In genomic region chr13:63015362-63015761, GRCm38 (mm10) we compare ENCODE assay signal across 20 mouse cellular contexts. TPM values are rescaled to one million over a fixed set of nuclear protein-coding genes. Genes with fewer than 3 reads are reported as not detected.
DNase-seq lines count a peak whose midpoint lies in the region; ATAC-seq and TF ChIP-seq lines count a peak whose summit lies in the region.
"Had no signal": no experiment of that assay in that cellular context is flagged by ENCODE, and none has a peak within 500 bp of the region (broad histone marks: within the 10 kb centered on the region; RNA-seq: fewer than 3 reads in every experiment).

No protein-coding gene starts in this region.

- no peak overlapping the region for H3K27ac ChIP-seq in heart, adult 2 months
- no peak overlapping the region for H3K27ac ChIP-seq in midbrain, embryonic 16.5 days (ENCODE audit: low read length)
- no peak overlapping the region for H3K27ac ChIP-seq in midbrain, embryonic 11.5 days (ENCODE audit: low read depth, low read length)
- H3K27ac ChIP-seq in hindbrain, postnatal 0 days = no peak overlapping the region
- H3K27ac ChIP-seq: limb, embryonic 10.5 days; stomach, embryonic 15.5 days had no signal

- no peak overlapping the region for H3K4me3 ChIP-seq in heart, adult 2 months
- H3K4me3 ChIP-seq in midbrain, embryonic 16.5 days (ENCODE audit: low read depth, low read length) = no peak overlapping the region
- H3K4me3 ChIP-seq in midbrain, embryonic 11.5 days (ENCODE audit: low read depth, low read length) = no peak overlapping the region
- H3K4me3 ChIP-seq in hindbrain, postnatal 0 days (ENCODE audit: low read length) = no peak overlapping the region
- H3K4me3 ChIP-seq: heart, embryonic 12.5 days; limb, embryonic 10.5 days; stomach, embryonic 15.5 days had no signal

- no peaks in the 10 kb centered on the region for H3K9me3 ChIP-seq in midbrain, embryonic 16.5 days (replicated peaks; ENCODE audit: control insufficient read depth, low read length, poor library complexity, severe bottlenecking)
- H3K9me3 ChIP-seq in midbrain, embryonic 11.5 days (ENCODE audit: control insufficient read depth, low read length) = no peaks in the 10 kb centered on the region
- H3K9me3 ChIP-seq in hindbrain, postnatal 0 days (ENCODE audit: low read length) = no peaks in the 10 kb centered on the region
- H3K9me3 ChIP-seq: heart, embryonic 12.5 days; limb, embryonic 10.5 days; stomach, embryonic 15.5 days had no signal

- intact Hi-C loops in heart, adult 2 months (cut with DNase I) = no loop called here

- H3K9ac ChIP-seq in heart, adult 2 months (ENCODE audit: low read depth, low read length) = no peak overlapping the region
- no peak overlapping the region for H3K9ac ChIP-seq in midbrain, embryonic 16.5 days (ENCODE audit: low read depth, low read length)
- no peak overlapping the region for H3K9ac ChIP-seq in midbrain, embryonic 11.5 days (ENCODE audit: low read length)
- no peak overlapping the region for H3K9ac ChIP-seq in hindbrain, postnatal 0 days (replicated peaks; ENCODE audit: low read length)
- H3K9ac ChIP-seq: heart, embryonic 12.5 days; liver, postnatal 0 days; stomach, embryonic 15.5 days had no signal

- H3K27me3 ChIP-seq in heart, adult 2 months (ENCODE audit: control insufficient read depth, insufficient read depth, low read length) = no peaks in the 10 kb centered on the region
- no peaks in the 10 kb centered on the region for H3K27me3 ChIP-seq in midbrain, embryonic 16.5 days (ENCODE audit: control insufficient read depth, insufficient read depth, low read depth, low read length)
- H3K27me3 ChIP-seq in midbrain, embryonic 11.5 days (ENCODE audit: control insufficient read depth, insufficient read depth, low read length) = no peaks in the 10 kb centered on the region
- H3K27me3 ChIP-seq in hindbrain, postnatal 0 days (ENCODE audit: insufficient read depth, low read length) = no peaks in the 10 kb centered on the region
- H3K27me3 ChIP-seq: heart, embryonic 12.5 days; stomach, embryonic 15.5 days had no signal

- TF ChIP-seq CTCF in heart, adult 2 months (IDR thresholded peaks at IDR 0.05) = no peak
- TF ChIP-seq CTCF in hindbrain, postnatal 0 days (IDR thresholded peaks at IDR 0.05; ENCODE audit: low read depth) = no peak

- TF ChIP-seq POLR2A in heart, adult 2 months (IDR thresholded peaks at IDR 0.05; ENCODE audit: insufficient read depth, low read depth, low read length) = no peak

- H3K36me3 ChIP-seq in heart, adult 2 months (ENCODE audit: control insufficient read depth, insufficient read depth, low read length) = no peaks in the 10 kb centered on the region
- H3K36me3 ChIP-seq in midbrain, embryonic 16.5 days (ENCODE audit: control insufficient read depth, insufficient read depth, low read length) = no peaks in the 10 kb centered on the region
- no peaks in the 10 kb centered on the region for H3K36me3 ChIP-seq in midbrain, embryonic 11.5 days (ENCODE audit: control insufficient read depth, insufficient read depth, low read length)
- H3K36me3 ChIP-seq in hindbrain, postnatal 0 days (ENCODE audit: insufficient read depth, low read length) = no peaks in the 10 kb centered on the region
- H3K36me3 ChIP-seq: heart, embryonic 12.5 days; limb, embryonic 10.5 days; stomach, embryonic 15.5 days had no signal

- ATAC-seq in midbrain, embryonic 16.5 days = peak; percentile 65
- ATAC-seq in midbrain, embryonic 11.5 days (ENCODE audit: low FRiP score) = no peak
- 0 out of 2 replicates have a peak, but pooled peaks have one; percentile 40 for ATAC-seq in hindbrain, postnatal 0 days
- no peak for ATAC-seq in granulocyte monocyte progenitor cell, adult 5-6 weeks (replicated peaks; ENCODE audit: poor library complexity, severe bottlenecking)
- ATAC-seq: liver, postnatal 0 days had no signal

- DNase-seq in heart, adult 11 months = peak; percentile 48
- DNase-seq in heart, adult 2 months = no peak
- DNase-seq in midbrain, embryonic 11.5 days (ENCODE audit: low spot score, missing footprints) = no peak
- DNase-seq in hindbrain, postnatal 0 days (ENCODE audit: low spot score) = no peak
- no peak for DNase-seq in adrenal gland, adult 18-20 months (ENCODE audit: low spot score in 2 of 2)
- DNase-seq: adrenal gland, adult 8-10 months; B cell, adult 2 months; cerebellum, postnatal 10 days; gastrocnemius, postnatal 36 days; heart, postnatal 14 days; kidney, adult 9 months; kidney, postnatal 36 days; liver, postnatal 0 days; lung, postnatal 10 days; thymus, adult 18-20 months had no signal

- TF ChIP-seq EP300 in heart, adult 2 months (IDR thresholded peaks at IDR 0.05; ENCODE audit: insufficient read depth, low read depth, low read length) = no peak

- 89% methylated on average over 4 of the region's 4 CpGs for WGBS in heart, adult 2 months
- 64% methylated on average over 4 of the region's 4 CpGs for WGBS in midbrain, embryonic 16.5 days
- 75% methylated on average over 4 of the region's 4 CpGs for WGBS in midbrain, embryonic 11.5 days
- 70% methylated on average over 4 of the region's 4 CpGs for WGBS in hindbrain, postnatal 0 days

- H3K4me2 ChIP-seq in midbrain, embryonic 16.5 days (ENCODE audit: low read length) = no peak overlapping the region
- H3K4me2 ChIP-seq in midbrain, embryonic 11.5 days = no peak overlapping the region
- no peak overlapping the region for H3K4me2 ChIP-seq in hindbrain, postnatal 0 days (ENCODE audit: low read depth, low read length)
- H3K4me2 ChIP-seq: heart, embryonic 12.5 days; stomach, embryonic 15.5 days had no signal

- no peaks in the 10 kb centered on the region for H3K4me1 ChIP-seq in heart, adult 2 months (ENCODE audit: control insufficient read depth, insufficient read depth, low read length)
- peaks cover 2% of the 10 kb centered on the region; the same call in 1 of the 2 replicates for H3K4me1 ChIP-seq in midbrain, embryonic 16.5 days (ENCODE audit: control insufficient read depth, insufficient read depth, low read length)
- H3K4me1 ChIP-seq in midbrain, embryonic 11.5 days (ENCODE audit: control insufficient read depth, insufficient read depth, low read length) = no peaks in the 10 kb centered on the region
- 0 out of 2 replicates have a peak, but pooled peaks cover 3% of the 10 kb centered on the region for H3K4me1 ChIP-seq in hindbrain, postnatal 0 days (ENCODE audit: insufficient read depth, low read length)
- H3K4me1 ChIP-seq: limb, embryonic 10.5 days; stomach, embryonic 15.5 days had no signal

- no peaks in the 10 kb centered on the region for H3K79me2 ChIP-seq in heart, adult 2 months (replicated peaks; ENCODE audit: control insufficient read depth, insufficient read depth, low read length)

RNA-seq across cellular contexts. Expression of gene 2010111I01Rik, which starts 50.7 kb away (rescaled TPM):
- total RNA-seq in heart, adult 2 months (2021) = 100 to 1,000 TPM in 1 of 2 experiments, 10 to 100 TPM in 1; 91.0 to 101 TPM
- 84.6 and 126 TPM in 2 replicates for polyA plus RNA-seq in heart, adult 2 months (2012; rRNA removed)
- polyA plus RNA-seq in midbrain, embryonic 16.5 days (2015; fragmentation: Nextera tagmentation; extraction: Ambion mirVana) = 25.5 and 27.4 TPM in 2 replicates
- polyA plus RNA-seq in midbrain, embryonic 11.5 days (2014; fragmentation: Nextera tagmentation; extraction: Ambion mirVana) = 31.8 and 34.4 TPM in 2 replicates
- total RNA-seq in hindbrain, postnatal 0 days (2014; rRNA removed) = 29.8 and 35.3 TPM in 2 replicates
- polyA plus RNA-seq in hindbrain, postnatal 0 days (2015; fragmentation: Nextera tagmentation; extraction: Ambion mirVana) = 15.9 and 18.6 TPM in 2 replicates
- total RNA-seq in granulocyte monocyte progenitor cell, adult 5-6 weeks (2014; fragmentation: Nextera tagmentation) = 86.8 and 97.6 TPM in 2 replicates
- total RNA-seq in granulocyte monocyte progenitor cell, adult 5-6 weeks (2017) = 61.9 and 91.1 TPM in 2 replicates
- total RNA-seq in adrenal gland, adult 18-20 months (2021) = 100 to 1,000 TPM in 1 of 2 experiments, 10 to 100 TPM in 1; 93.2 to 108 TPM

Comparison
In these comparisons a context has a peak if more than half of its experiments do, and no peak if none do; other contexts are left out.
1. ATAC-seq: peak in midbrain, embryonic 16.5 days (single experiment) and hindbrain, postnatal 0 days (single experiment); none in midbrain, embryonic 11.5 days (single experiment) and granulocyte monocyte progenitor cell, adult 5-6 weeks (single experiment).